Mouse (Mus musculus): Measurements from ENCODE around the gene Rpl5.
"Not testable (repeated sequence)": the region's sequence is repeated elsewhere in the genome, so short reads cannot be mapped to it uniquely, and the experiment has no call there.

Rpl5 gene

DNA sequence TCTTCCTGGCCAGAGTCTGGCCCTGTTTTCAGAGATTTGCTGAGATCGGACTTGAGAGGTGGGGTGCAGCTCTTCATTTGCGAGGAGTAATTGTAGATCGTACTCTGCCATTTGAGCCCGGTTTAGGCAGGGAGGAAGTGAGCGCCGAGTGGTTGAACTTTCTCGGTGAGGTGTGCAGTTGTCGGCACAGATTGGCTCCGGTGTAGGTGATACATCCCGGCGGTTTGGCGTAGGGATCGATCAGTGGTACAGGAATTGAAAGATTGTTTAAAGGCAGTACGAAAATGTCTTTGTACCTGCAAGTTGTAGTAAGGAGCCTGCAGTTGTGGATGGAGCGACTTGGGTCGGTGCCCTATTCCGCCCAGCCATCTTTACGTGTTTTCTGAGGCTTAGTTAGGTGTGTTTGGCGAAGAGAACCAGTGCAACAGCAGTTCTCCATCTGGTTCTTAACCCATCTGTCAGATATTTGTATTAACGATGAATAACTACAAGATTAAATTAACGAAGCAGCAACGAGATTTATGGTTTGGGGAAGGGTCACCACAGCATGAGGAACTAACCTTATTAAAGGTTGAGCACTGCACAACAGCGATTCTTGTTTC lies 813 bp downstream of the Rpl5 start:
- DNase-seq, result no peak

DNA sequence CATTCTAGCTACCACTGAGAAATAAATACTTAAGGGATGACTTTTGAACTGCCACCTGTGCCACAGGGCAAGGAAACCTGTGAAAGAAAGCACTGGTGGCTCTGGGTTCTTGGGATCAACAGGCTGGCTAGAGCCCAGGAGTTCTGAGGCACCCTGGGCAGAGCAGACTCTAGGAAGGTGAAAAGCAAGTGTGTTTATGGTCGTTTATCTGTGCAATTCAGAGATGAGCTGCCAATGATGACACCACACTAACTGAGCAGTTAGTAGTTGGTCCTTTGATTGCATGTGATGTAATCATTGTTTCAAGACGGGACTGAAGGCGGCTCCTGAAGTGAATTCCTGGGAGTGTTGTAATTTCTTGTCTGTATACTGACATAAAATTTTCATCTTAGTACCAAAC lies 4.0 kb downstream of the Rpl5 start:
- no peak for DNase-seq

DNA sequence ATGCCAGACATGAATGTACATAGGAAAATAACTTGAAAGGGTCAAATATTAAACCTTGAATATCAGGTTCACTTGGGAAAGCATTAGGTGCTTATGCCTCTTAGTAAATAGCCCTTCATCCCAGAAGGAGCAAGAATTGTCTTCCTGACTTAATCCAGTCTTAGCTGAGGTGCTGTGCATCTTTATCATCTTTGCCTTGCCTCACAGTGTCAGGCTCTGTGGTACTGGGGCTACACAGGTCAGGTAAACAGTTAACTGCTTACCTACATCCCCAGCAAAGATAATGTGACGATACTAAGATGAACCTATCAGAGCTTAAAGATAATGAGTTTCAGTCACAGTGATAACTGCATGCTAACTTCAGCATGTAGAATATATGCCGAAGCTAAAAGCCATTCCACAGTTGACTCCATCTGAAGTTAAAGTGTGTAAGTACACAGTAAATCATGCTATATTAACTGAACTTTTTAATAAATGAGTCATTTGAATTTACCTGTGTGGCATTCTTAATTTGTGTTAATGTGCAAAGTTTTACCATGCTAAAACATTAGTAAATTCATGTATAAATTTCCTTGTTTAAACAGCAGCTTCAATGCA lies 8.3 kb downstream of the Rpl5 start:
- no peak for DNase-seq

GRCm38 (mm10) chr5:107909668-107910067 lies 9.4 kb downstream of the Rpl5 start:
- no peak for DNase-seq

DNA sequence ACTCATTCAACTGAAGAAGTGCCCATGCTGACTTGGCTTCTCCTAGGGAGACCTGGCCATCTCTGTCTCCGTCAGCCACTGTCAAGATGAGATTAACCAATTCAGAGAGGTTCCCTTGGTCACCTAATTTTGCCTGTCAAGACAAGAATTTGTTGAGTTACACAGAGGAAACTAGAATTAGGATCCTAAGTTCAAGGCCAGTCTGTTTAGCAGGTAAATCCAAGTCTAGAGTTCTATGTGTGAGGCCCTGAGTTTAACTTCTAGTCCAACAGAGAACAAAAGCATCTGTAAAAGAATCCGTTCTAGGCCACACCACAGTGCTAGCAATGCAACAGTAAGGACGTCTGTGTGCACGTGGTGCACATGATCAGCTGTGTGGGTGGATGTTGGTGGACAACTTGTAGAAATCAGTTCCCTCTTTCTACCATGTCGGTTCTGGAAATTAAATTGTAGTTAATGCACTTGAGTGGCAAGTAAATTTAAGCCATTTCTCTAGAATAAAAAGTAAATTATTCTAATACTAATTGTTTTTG lies 9.8 kb downstream of the Rpl5 start:
- no peak for DNase-seq

GRCm38 (mm10) chr5:107911012-107911411 lies 10.7 kb downstream of the Rpl5 start:
- no peak for DNase-seq

DNA sequence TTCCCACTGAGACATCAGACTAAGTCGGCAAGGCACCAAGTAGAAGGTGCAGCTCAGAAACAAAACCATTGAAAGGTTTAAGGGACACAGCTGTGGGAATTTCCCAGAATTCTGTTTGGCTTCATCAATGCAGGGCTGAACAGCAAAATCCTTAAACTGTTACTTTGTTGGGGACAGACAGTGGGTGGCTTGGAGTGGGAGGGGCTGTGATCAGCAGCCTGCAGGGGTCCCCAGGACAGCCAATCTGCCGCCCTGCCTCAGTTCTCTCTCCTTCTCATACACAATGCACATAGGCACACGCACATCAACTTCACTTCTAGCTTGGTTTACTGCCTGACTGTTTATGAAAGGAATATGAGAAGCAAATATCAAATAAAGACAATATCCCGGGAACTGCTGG lies 15.0 kb downstream of the Rpl5 start:
- DNase-seq, result no peak

DNA sequence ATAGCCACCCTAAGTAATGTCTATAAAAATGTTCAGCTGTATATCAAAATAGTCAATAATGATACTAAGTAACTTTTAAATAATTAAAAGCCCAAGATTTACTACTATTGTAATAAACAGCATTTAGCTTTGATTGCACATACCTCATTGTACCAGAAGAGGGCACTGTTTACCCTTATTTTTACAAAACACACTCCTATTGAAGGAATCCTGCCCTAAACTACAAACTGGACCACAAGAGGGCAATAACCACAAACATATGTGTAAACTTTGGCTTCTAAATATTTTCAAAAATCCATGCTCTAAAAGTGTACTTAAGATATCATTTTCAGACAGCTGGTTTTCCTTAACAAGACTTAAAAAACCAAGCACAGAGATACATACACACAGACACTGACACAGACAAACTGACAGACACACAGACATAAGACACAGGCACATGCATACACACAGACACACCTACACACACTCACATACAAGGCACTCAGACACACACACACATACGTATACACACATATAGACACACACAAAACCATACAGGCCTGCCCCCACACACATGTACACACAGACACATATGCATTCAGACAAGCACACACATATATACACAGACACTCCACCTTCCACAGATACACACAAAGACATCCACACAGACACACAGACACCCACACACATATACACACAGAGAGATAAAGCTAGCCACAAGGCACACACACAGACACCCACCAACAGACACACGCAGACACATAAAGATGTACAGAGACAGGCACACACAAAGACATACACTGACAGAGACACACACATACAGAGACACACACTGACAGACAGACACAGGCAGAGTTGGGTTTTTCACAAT lies 21.3 kb downstream of the Rpl5 start:
- DNase-seq, result peak; percentile 37

GRCm38 (mm10) chr5:107922836-107923235 lies 22.5 kb downstream of the Rpl5 start:
- no peak for DNase-seq

- DNase-seq, result peak; percentile 66
These were observed 24.3 kb downstream of the Rpl5 start for GRCm38 (mm10) chr5:107924564-107924963.

- DNase-seq, result no peak
These were observed 26.4 kb downstream of the Rpl5 start for GRCm38 (mm10) chr5:107926550-107927249.

DNA sequence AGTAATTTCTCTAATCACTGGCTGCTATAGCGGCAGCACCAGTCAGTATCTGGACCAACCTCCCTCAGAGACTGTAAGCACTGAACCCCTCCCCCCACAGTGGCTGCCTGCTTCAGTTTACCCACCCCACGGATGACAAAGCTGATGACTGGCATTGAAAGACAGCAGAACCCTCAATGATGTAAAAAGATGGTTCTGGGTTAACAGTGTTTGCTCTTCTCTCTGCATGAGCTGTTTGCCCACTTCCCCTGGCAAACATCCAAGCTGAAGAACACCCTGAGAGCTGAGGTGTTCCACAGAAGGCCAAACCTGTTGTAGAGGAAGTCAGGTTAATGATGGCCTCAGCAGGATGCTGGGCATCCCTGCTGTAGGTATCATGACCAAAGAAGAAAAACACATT lies 32.3 kb downstream of the Rpl5 start:
- DNase-seq, result peak; percentile 83

- peak; percentile 44 for DNase-seq
These were observed 33.1 kb downstream of the Rpl5 start for GRCm38 (mm10) chr5:107933202-107933974.

GRCm38 (mm10) chr5:107934770-107935543 lies 34.7 kb downstream of the Rpl5 start:
- no peak for DNase-seq

- DNase-seq, result no peak
These were observed 36.5 kb downstream of the Rpl5 start for GRCm38 (mm10) chr5:107936625-107937389.

DNA sequence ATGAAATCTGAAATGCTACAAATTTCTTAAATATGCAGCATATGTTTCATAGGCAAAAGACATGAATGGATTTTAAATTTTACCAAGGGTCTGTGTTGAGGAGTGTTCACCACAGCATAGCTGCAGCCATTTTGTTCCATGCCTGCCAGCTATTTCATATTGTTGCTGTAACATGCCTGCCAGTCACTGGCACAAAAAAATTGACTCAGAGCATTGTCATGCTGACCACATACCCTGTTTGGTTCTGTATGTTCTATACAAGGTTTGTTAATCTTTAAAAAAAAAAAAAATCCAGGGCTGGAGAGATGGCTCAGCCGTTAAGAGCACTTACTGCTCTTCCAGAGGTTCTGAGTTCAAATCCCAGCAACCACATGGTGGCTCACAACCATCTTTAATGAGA lies 38.2 kb downstream of the Rpl5 start:
- DNase-seq, result not testable (repeated sequence)

DNA sequence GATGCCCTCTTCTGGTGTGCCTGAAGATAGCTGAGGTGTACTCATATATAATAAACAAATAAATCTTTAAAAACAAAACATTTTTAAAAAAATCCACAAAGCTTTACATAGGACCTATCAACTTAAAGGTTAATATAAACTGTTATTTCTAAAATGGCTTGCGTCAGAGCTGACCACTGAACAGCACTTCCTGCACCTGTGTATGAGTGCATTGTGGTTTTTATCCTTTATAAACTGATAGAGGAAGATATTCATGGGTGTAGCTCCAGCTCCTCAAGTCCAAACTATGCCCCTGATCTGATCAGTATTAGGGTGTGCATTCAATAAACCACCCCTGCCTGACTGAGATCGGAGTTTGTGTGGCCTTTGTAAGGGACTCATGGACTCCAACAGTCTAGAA lies 38.6 kb downstream of the Rpl5 start:
- no peak for DNase-seq

- DNase-seq, result no peak
These were observed 39.4 kb downstream of the Rpl5 start for GRCm38 (mm10) chr5:107939701-107940100.

- no peak for DNase-seq
These were observed 40.9 kb downstream of the Rpl5 start for GRCm38 (mm10) chr5:107941222-107941621.

- DNase-seq, result no peak
These were observed 42.6 kb downstream of the Rpl5 start for GRCm38 (mm10) chr5:107942941-107943340.

- peak; percentile 24 for DNase-seq
These were observed 43.2 kb downstream of the Rpl5 start for GRCm38 (mm10) chr5:107943526-107943925.
